Mouse (Mus musculus) embryonic stem cell, embryonic (primary cell): ENCODE data around the gene Rps2.
"Not testable (repeated sequence)": the region's sequence is repeated elsewhere in the genome, so short reads cannot be mapped to it uniquely, and the experiment has no call there.

Experiments used
- CTCF ChIA-PET, 4 experiments: fragments of 300-600 bp in 2 of 4; fragments of 350-600 bp in 2 of 4; sonication (Branson Sonifier 250); formaldehyde crosslinking; loops; one replicate each; lab custom pipeline; 2022; ENCODE audit warnings: inconsistent platforms in 2 of 4; lab: Charles Lee
- POLR2A ChIA-PET, 4 experiments: fragments of 300-600 bp in 2 of 4; fragments of 350-600 bp in 2 of 4; sonication (Branson Sonifier 250); formaldehyde crosslinking; loops; one replicate each; lab custom pipeline; 2022; ENCODE audit warnings: antibody characterized with exemption in 4 of 4, inconsistent platforms in 1 of 4; lab: Charles Lee

Gene Rps2

GRCm38 (mm10) chr17:24719494-24720222 lies 1.7 kb downstream of the Rps2 start:
- POLR2A ChIA-PET = interaction anchor here in 3 of 4 experiments (0.7 to 14.7 kb wide), 27 partner anchors 12 to 554 kb away, joined by 3 to 268 read pairs (median 5); partner anchors contain the start of genes Tbl3 (in 3 of the 3), Msrb1 (in 2 of the 3), Traf7 (in 2 of the 3) and Fahd1 (in 1 of the 3)

GRCm38 (mm10) chr17:24720616-24721015 lies 2.7 kb downstream of the Rps2 start:
- POLR2A ChIA-PET = interaction anchor here in 3 of 4 experiments (0.6 to 14.7 kb wide), 24 partner anchors 13 to 553 kb away, joined by 3 to 268 read pairs (median 6); partner anchors contain the start of genes Msrb1 (in 2 of the 3), Spsb3 (in 2 of the 3), Traf7 (in 2 of the 3) and E4f1 (in 1 of the 3)
- CTCF ChIA-PET = not testable (repeated sequence)

More at GRCm38 (mm10) chr17:24719494-24720222, 1.7 kb downstream of the Rps2 start:
- CTCF ChIA-PET = no interaction called here

GRCm38 (mm10) chr17:24721383-24721955 lies 3.6 kb downstream of the Rps2 start:
- POLR2A ChIA-PET = interaction anchor here in 3 of 4 experiments (0.6 to 14.7 kb wide), 49 partner anchors 10 to 504 kb away, joined by 3 to 268 read pairs (median 5); partner anchors contain the start of genes Msrb1 (in 2 of the 3), Pkd1 (in 2 of the 3), Tbl3 (in 2 of the 3) and Traf7 (in 2 of the 3)
- CTCF ChIA-PET = not testable (repeated sequence)

GRCm38 (mm10) chr17:24722220-24722924 lies 4.5 kb downstream of the Rps2 start:
- ChIA-PET POLR2A (interaction anchor here (0.6 to 14.7 kb wide), 65 partner anchors 10 to 1109 kb away, joined by 3 to 268 read pairs (median 4); partner anchors contain the start of genes Tbl3 (in 3 of the 4), Eme2 (in 2 of the 4), Mrps34 (in 2 of the 4) and Msrb1 (in 2 of the 4)), CTCF (interaction anchor here in 1 of 4 experiments (0.7 kb wide), 1 partner anchor 129 kb away, joined by 3 read pairs; no protein-coding TSS in a partner anchor)

- ChIA-PET CTCF (interaction anchor here in 2 of 4 experiments (0.7 kb wide), 3 partner anchors 43 to 659 kb away, joined by 3 read pairs; no protein-coding TSS in a partner anchor), POLR2A (interaction anchor here (0.6 to 14.7 kb wide), 46 partner anchors 9 to 1108 kb away, joined by 3 to 268 read pairs (median 6); partner anchors contain the start of genes Tbl3 (in 3 of the 4), Eme2 (in 2 of the 4), Fahd1 (in 2 of the 4) and Meiob (in 2 of the 4))
These were observed 5.4 kb downstream of the Rps2 start for GRCm38 (mm10) chr17:24723122-24723880.

GRCm38 (mm10) chr17:24723881-24724180 lies 5.9 kb downstream of the Rps2 start:
- ChIA-PET POLR2A (interaction anchor here (0.6 to 14.7 kb wide), 40 partner anchors 8 to 550 kb away, joined by 3 to 268 read pairs (median 6); partner anchors contain the start of genes Tbl3 (in 3 of the 4), Traf7 (in 3 of the 4), Eme2 (in 2 of the 4) and Fahd1 (in 2 of the 4)), CTCF (interaction anchor here (0.6 to 1.5 kb wide), 9 partner anchors 9 to 1033 kb away, joined by 3 to 8 read pairs (median 5); partner anchors contain the start of genes Msrb1 (in 2 of the 4) and Tbl3 (in 1 of the 4))

GRCm38 (mm10) chr17:24724184-24724583 lies 6.3 kb downstream of the Rps2 start, which contains the start of gene Ndufb10:
Ndufb10 (minus strand) TSS chr17:24724478.
- POLR2A ChIA-PET = interaction anchor here (0.6 to 14.7 kb wide), 35 partner anchors 8 to 550 kb away, joined by 3 to 268 read pairs (median 6); partner anchors contain the start of genes Tbl3 (in 3 of the 4), Traf7 (in 3 of the 4), Eme2 (in 2 of the 4) and Meiob (in 2 of the 4)
- CTCF ChIA-PET = interaction anchor here (0.6 to 1.6 kb wide), 12 partner anchors 7 to 1033 kb away, joined by 3 to 8 read pairs (median 4); partner anchors contain the start of genes Msrb1 (in 2 of the 4), Nthl1 (in 1 of the 4), Tbl3 (in 1 of the 4) and Tsc2 (in 1 of the 4)

GRCm38 (mm10) chr17:24725637-24726390 lies 7.9 kb downstream of the Rps2 start:
- CTCF ChIA-PET = interaction anchor here in 2 of 4 experiments (0.6 to 1.6 kb wide), 10 partner anchors 9 to 333 kb away, joined by 3 to 10 read pairs (median 3); partner anchors contain the start of genes Msrb1 (in 1 of the 2) and Traf7 (in 1 of the 2)
- POLR2A ChIA-PET = interaction anchor here in 2 of 4 experiments (0.8 to 14.7 kb wide), 12 partner anchors 8 to 247 kb away, joined by 3 to 268 read pairs (median 8); partner anchors contain the start of genes Msrb1 (in 2 of the 2), Hs3st6 (in 1 of the 2), Mlst8 (in 1 of the 2) and Rnf151 (in 1 of the 2)

- CTCF ChIA-PET = interaction anchor here in 3 of 4 experiments (0.7 to 1.4 kb wide), 4 partner anchors 8 to 233 kb away, joined by 3 to 4 read pairs (median 3); partner anchors contain the start of genes Msrb1 (in 1 of the 3), Rnf151 (in 1 of the 3) and Rps2 (in 1 of the 3)
- POLR2A ChIA-PET = interaction anchor here in 3 of 4 experiments (0.7 to 16.1 kb wide), 23 partner anchors 6 to 290 kb away, joined by 3 to 268 read pairs (median 4); partner anchors contain the start of genes Meiob (in 2 of the 3), Mlst8 (in 2 of the 3), Msrb1 (in 2 of the 3) and Rnf151 (in 2 of the 3)
These were observed 9.7 kb downstream of the Rps2 start, which contains the start of gene Rpl3l for GRCm38 (mm10) chr17:24727618-24728017. Rpl3l (plus strand) TSS chr17:24727820.

GRCm38 (mm10) chr17:24728184-24728583 lies 10.3 kb downstream of the Rps2 start:
- CTCF ChIA-PET = interaction anchor here in 2 of 4 experiments (0.9 to 1.2 kb wide), 4 partner anchors 8 to 11 kb away, joined by 3 read pairs; partner anchors contain the start of genes Msrb1 (in 1 of the 2), Rnf151 (in 1 of the 2) and Rps2 (in 1 of the 2)
- POLR2A ChIA-PET = interaction anchor here in 3 of 4 experiments (0.6 to 16.1 kb wide), 26 partner anchors 6 to 933 kb away, joined by 3 to 268 read pairs (median 4); partner anchors contain the start of genes Msrb1 (in 3 of the 3), Meiob (in 2 of the 3), Mlst8 (in 2 of the 3) and Rnf151 (in 2 of the 3)

GRCm38 (mm10) chr17:24729067-24729466 lies 11.2 kb downstream of the Rps2 start:
- POLR2A ChIA-PET = interaction anchor here in 3 of 4 experiments (0.7 to 16.1 kb wide), 22 partner anchors 6 to 250 kb away, joined by 3 to 268 read pairs (median 5); partner anchors contain the start of genes Msrb1 (in 2 of the 3), Rnf151 (in 2 of the 3), Rps2 (in 2 of the 3) and Hs3st6 (in 1 of the 3)

GRCm38 (mm10) chr17:24730787-24731186 lies 12.9 kb downstream of the Rps2 start:
- CTCF ChIA-PET = no interaction called here
- POLR2A ChIA-PET = interaction anchor here (0.6 to 16.1 kb wide), 13 partner anchors 8 to 182 kb away, joined by 3 to 268 read pairs (median 3); partner anchors contain the start of genes Ndufb10 (in 2 of the 4), Pkd1 (in 2 of the 4), Hs3st6 (in 1 of the 4) and Meiob (in 1 of the 4)

More at GRCm38 (mm10) chr17:24729067-24729466, 11.2 kb downstream of the Rps2 start:
- CTCF ChIA-PET = interaction anchor here in 2 of 4 experiments (0.6 to 1.2 kb wide), 4 partner anchors 8 to 27 kb away, joined by 3 read pairs; partner anchors contain the start of gene Msrb1 (in 1 of the 2)

GRCm38 (mm10) chr17:24732233-24732935 lies 14.5 kb downstream of the Rps2 start:
- ChIA-PET CTCF (interaction anchor here in 3 of 4 experiments (0.6 to 2.1 kb wide), 6 partner anchors 8 to 209 kb away, joined by 4 to 6 read pairs (median 6); partner anchors contain the start of gene Ndufb10 (in 1 of the 3)), POLR2A (interaction anchor here (0.6 to 16.1 kb wide), 23 partner anchors 8 to 538 kb away, joined by 3 to 268 read pairs (median 4); partner anchors contain the start of genes Ndufb10 (in 3 of the 4), Rnf151 (in 3 of the 4), Rps2 (in 3 of the 4) and Hs3st6 (in 2 of the 4))
